ENCODE assay signal across 22 mouse cellular contexts in genomic region chr1:64560105-64560504, GRCm38 (mm10). TPM values are rescaled to one million over a fixed set of nuclear protein-coding genes. Genes with fewer than 3 reads are reported as not detected.
DNase-seq lines count a peak whose midpoint lies in the region; ATAC-seq and TF ChIP-seq lines count a peak whose summit lies in the region.
"Had no signal": no experiment of that assay in that cellular context is flagged by ENCODE, and none has a peak within 500 bp of the region (broad histone marks: within the 10 kb centered on the region; RNA-seq: fewer than 3 reads in every experiment).

No protein-coding gene starts in this region.

- intact Hi-C loops in heart, adult 2 months (cut with DNase I), result no loop called here

- no peak for DNase-seq in heart, adult 2 months
- peak; percentile 19 for DNase-seq in midbrain, embryonic 11.5 days (ENCODE audit: low spot score, missing footprints)
- DNase-seq in kidney, adult 8-10 months, result no peak
- DNase-seq: adrenal gland, postnatal 10 days; cerebellum, adult 11-12 months; cerebellum, adult 9-10 months; cerebellum, postnatal 14 days; gastrocnemius, postnatal 25 days; heart, adult 18-20 months; heart, postnatal 10 days; kidney, adult 2 months had no signal

- H3K9me3 ChIP-seq in heart, embryonic 12.5 days (replicated peaks), result no peaks in the 10 kb centered on the region
- no peaks in the 10 kb centered on the region for H3K9me3 ChIP-seq in midbrain, embryonic 11.5 days (ENCODE audit: control insufficient read depth, low read length)
- no peaks in the 10 kb centered on the region for H3K9me3 ChIP-seq in midbrain, embryonic 13.5 days
- H3K9me3 ChIP-seq: forebrain, embryonic 10.5 days; forebrain, embryonic 13.5 days; hindbrain, embryonic 12.5 days; hindbrain, embryonic 15.5 days had no signal

- H3K4me2 ChIP-seq in heart, embryonic 12.5 days, result no peak overlapping the region
- no peak overlapping the region for H3K4me2 ChIP-seq in midbrain, embryonic 11.5 days
- no peak overlapping the region for H3K4me2 ChIP-seq in midbrain, embryonic 13.5 days (replicated peaks)
- H3K4me2 ChIP-seq: forebrain, embryonic 13.5 days; hindbrain, embryonic 12.5 days; hindbrain, embryonic 15.5 days had no signal

- no peak overlapping the region for H3K4me3 ChIP-seq in heart, embryonic 12.5 days
- H3K4me3 ChIP-seq in heart, adult 2 months, result no peak overlapping the region
- no peak overlapping the region for H3K4me3 ChIP-seq in midbrain, embryonic 11.5 days (ENCODE audit: low read depth, low read length)
- no peak overlapping the region for H3K4me3 ChIP-seq in midbrain, embryonic 13.5 days (replicated peaks)
- H3K4me3 ChIP-seq in brown adipose tissue, adult 24 weeks (ENCODE audit: insufficient read depth, low read depth, low read length), result no peak overlapping the region
- H3K4me3 ChIP-seq: forebrain, embryonic 10.5 days; forebrain, embryonic 13.5 days; hindbrain, embryonic 12.5 days; hindbrain, embryonic 15.5 days had no signal

- H3K36me3 ChIP-seq in heart, embryonic 12.5 days, result peaks cover 34% of the 10 kb centered on the region
- H3K36me3 ChIP-seq in heart, adult 2 months (ENCODE audit: control insufficient read depth, insufficient read depth, low read length), result peaks cover 16% of the 10 kb centered on the region
- peaks cover 7% of the 10 kb centered on the region for H3K36me3 ChIP-seq in midbrain, embryonic 11.5 days (ENCODE audit: control insufficient read depth, insufficient read depth, low read length)
- peaks cover 20% of the 10 kb centered on the region for H3K36me3 ChIP-seq in midbrain, embryonic 13.5 days

- 76% methylated on average over 3 of the region's 3 CpGs for WGBS in heart, embryonic 12.5 days
- WGBS in heart, adult 2 months, result 53% methylated on average over 3 of the region's 3 CpGs
- WGBS in midbrain, embryonic 11.5 days, result 91% methylated on average over 3 of the region's 3 CpGs
- 98% methylated on average over 3 of the region's 3 CpGs for WGBS in midbrain, embryonic 13.5 days

- no peaks in the 10 kb centered on the region for H3K4me1 ChIP-seq in heart, embryonic 12.5 days (replicated peaks)
- H3K4me1 ChIP-seq in heart, adult 2 months (ENCODE audit: control insufficient read depth, insufficient read depth, low read length), result peaks cover 2% of the 10 kb centered on the region; the same call in 1 of the 2 replicates
- H3K4me1 ChIP-seq in midbrain, embryonic 11.5 days (ENCODE audit: control insufficient read depth, insufficient read depth, low read length), result no peaks in the 10 kb centered on the region
- no peaks in the 10 kb centered on the region for H3K4me1 ChIP-seq in midbrain, embryonic 13.5 days (replicated peaks)
- 0 out of 2 replicates have a peak, but pooled peaks cover 2% of the 10 kb centered on the region for H3K4me1 ChIP-seq in brown adipose tissue, adult 24 weeks (ENCODE audit: control insufficient read depth, insufficient read depth, insufficient read length, low read length)
- H3K4me1 ChIP-seq: forebrain, embryonic 10.5 days; forebrain, embryonic 13.5 days; hindbrain, embryonic 12.5 days; hindbrain, embryonic 15.5 days had no signal

- no peak overlapping the region for H3K9ac ChIP-seq in heart, embryonic 12.5 days
- H3K9ac ChIP-seq in heart, adult 2 months (ENCODE audit: low read depth, low read length), result no peak overlapping the region
- H3K9ac ChIP-seq in midbrain, embryonic 11.5 days (ENCODE audit: low read length), result no peak overlapping the region
- H3K9ac ChIP-seq in midbrain, embryonic 13.5 days (replicated peaks), result no peak overlapping the region
- H3K9ac ChIP-seq: forebrain, embryonic 13.5 days; hindbrain, embryonic 12.5 days; hindbrain, embryonic 15.5 days had no signal

- no peaks in the 10 kb centered on the region for H3K27me3 ChIP-seq in heart, embryonic 12.5 days (replicated peaks)
- H3K27me3 ChIP-seq in heart, adult 2 months (ENCODE audit: control insufficient read depth, insufficient read depth, low read length), result no peaks in the 10 kb centered on the region
- H3K27me3 ChIP-seq in midbrain, embryonic 11.5 days (ENCODE audit: control insufficient read depth, insufficient read depth, low read length), result no peaks in the 10 kb centered on the region
- H3K27me3 ChIP-seq in midbrain, embryonic 13.5 days, result no peaks in the 10 kb centered on the region
- H3K27me3 ChIP-seq: forebrain, embryonic 13.5 days; hindbrain, embryonic 12.5 days; hindbrain, embryonic 15.5 days; Patski had no signal

- no peak for TF ChIP-seq POLR2A in heart, adult 2 months (IDR thresholded peaks at IDR 0.05; ENCODE audit: insufficient read depth, low read depth, low read length)

- no peak for TF ChIP-seq CTCF in heart, adult 2 months (IDR thresholded peaks at IDR 0.05)

- ATAC-seq in heart, embryonic 12.5 days (ENCODE audit: insufficient number of reproducible peaks, low FRiP score), result no peak
- no peak for ATAC-seq in midbrain, embryonic 11.5 days (ENCODE audit: low FRiP score)
- no peak for ATAC-seq in midbrain, embryonic 13.5 days
- ATAC-seq: CD4-positive, CD25-positive, alpha-beta regulatory T cell, adult 4 months; forebrain, embryonic 13.5 days; forebrain, embryonic 16.5 days; intestine, postnatal 0 days; Patski had no signal

- TF ChIP-seq EP300 in heart, adult 2 months (IDR thresholded peaks at IDR 0.05; ENCODE audit: insufficient read depth, low read depth, low read length), result no peak

- H3K79me2 ChIP-seq in heart, adult 2 months (replicated peaks; ENCODE audit: control insufficient read depth, insufficient read depth, low read length), result no peaks in the 10 kb centered on the region

- peak overlapping the region; percentile 6; the same call in 1 of the 2 replicates for H3K27ac ChIP-seq in heart, embryonic 12.5 days (ENCODE audit: poor library complexity, severe bottlenecking)
- no peak overlapping the region; the same call in 1 of the 2 replicates for H3K27ac ChIP-seq in heart, adult 2 months
- H3K27ac ChIP-seq in midbrain, embryonic 11.5 days (ENCODE audit: low read depth, low read length), result no peak overlapping the region
- no peak overlapping the region for H3K27ac ChIP-seq in midbrain, embryonic 13.5 days
- 0 out of 2 replicates have a peak overlapping the region, but pooled peaks have one; percentile 32 for H3K27ac ChIP-seq in brown adipose tissue, adult 24 weeks (replicated peaks; ENCODE audit: low read depth, low read length)
- H3K27ac ChIP-seq: forebrain, embryonic 10.5 days; forebrain, embryonic 13.5 days; hindbrain, embryonic 12.5 days; hindbrain, embryonic 15.5 days had no signal

RNA-seq across cellular contexts. Expression of gene Creb1, which starts 27.7 kb away (rescaled TPM):
- 28.9 and 29.6 TPM in 2 replicates for polyA plus RNA-seq in heart, embryonic 12.5 days (2016; fragmentation: Nextera tagmentation; extraction: Ambion mirVana)
- total RNA-seq in heart, adult 2 months (2021), result 10 to 100 TPM; 25.2 to 28.8 TPM
- 7.5 and 11.9 TPM in 2 replicates for polyA plus RNA-seq in heart, adult 2 months (2012; rRNA removed)
- polyA plus RNA-seq in midbrain, embryonic 11.5 days (2014; fragmentation: Nextera tagmentation; extraction: Ambion mirVana), result 59.7 and 71.4 TPM in 2 replicates
- 44.4 and 48.8 TPM in 2 replicates for polyA plus RNA-seq in midbrain, embryonic 13.5 days (2015; fragmentation: Nextera tagmentation; extraction: Ambion mirVana)
- polyA plus RNA-seq in brown adipose tissue, adult 24 weeks (2012; ENCODE audit: insufficient read depth, insufficient read length, missing spikeins), result 9.8 and 14.3 TPM in 2 replicates

RNA-seq across cellular contexts. Expression of gene Mettl21a, which starts 56.9 kb away (rescaled TPM):
- 9.9 and 11.2 TPM in 2 replicates for polyA plus RNA-seq in heart, embryonic 12.5 days (2016; fragmentation: Nextera tagmentation; extraction: Ambion mirVana)
- total RNA-seq in heart, adult 2 months (2021), result 1 to 10 TPM; 7.0 to 8.2 TPM
- polyA plus RNA-seq in heart, adult 2 months (2012; rRNA removed), result 5.0 and 8.0 TPM in 2 replicates
- 20.9 and 24.4 TPM in 2 replicates for polyA plus RNA-seq in midbrain, embryonic 11.5 days (2014; fragmentation: Nextera tagmentation; extraction: Ambion mirVana)
- 21.1 TPM in 2 replicates for polyA plus RNA-seq in midbrain, embryonic 13.5 days (2015; fragmentation: Nextera tagmentation; extraction: Ambion mirVana)
- 4.2 and 4.5 TPM in 2 replicates for polyA plus RNA-seq in brown adipose tissue, adult 24 weeks (2012; ENCODE audit: insufficient read depth, insufficient read length, missing spikeins)

Comparison
In these comparisons a context has a peak if more than half of its experiments do, and no peak if none do; other contexts are left out.
1. H3K27ac ChIP-seq: peak in heart, embryonic 12.5 days (single experiment) and brown adipose tissue, adult 24 weeks (single experiment); none in heart, adult 2 months (single experiment), midbrain, embryonic 11.5 days (single experiment) and midbrain, embryonic 13.5 days (single experiment).